Mouse (Mus musculus) heart, adult 8-10 months (tissue): ENCODE measurements at regions not wholly inside any gene's neighbourhood (a gene's known extent, or its start where the extent isn't known, plus 50 kb on each side); places are given as distances from the start of the nearest gene placed in this dataset.
"Not testable (repeated sequence)": the region's sequence is repeated elsewhere in the genome, so short reads cannot be mapped to it uniquely, and the experiment has no call there.

Experiments
- DNase-seq: peaks from one replicate; pipeline ENCODE4 v3.0.0; 2022; ENCODE audit warnings: low spot score

DNA sequence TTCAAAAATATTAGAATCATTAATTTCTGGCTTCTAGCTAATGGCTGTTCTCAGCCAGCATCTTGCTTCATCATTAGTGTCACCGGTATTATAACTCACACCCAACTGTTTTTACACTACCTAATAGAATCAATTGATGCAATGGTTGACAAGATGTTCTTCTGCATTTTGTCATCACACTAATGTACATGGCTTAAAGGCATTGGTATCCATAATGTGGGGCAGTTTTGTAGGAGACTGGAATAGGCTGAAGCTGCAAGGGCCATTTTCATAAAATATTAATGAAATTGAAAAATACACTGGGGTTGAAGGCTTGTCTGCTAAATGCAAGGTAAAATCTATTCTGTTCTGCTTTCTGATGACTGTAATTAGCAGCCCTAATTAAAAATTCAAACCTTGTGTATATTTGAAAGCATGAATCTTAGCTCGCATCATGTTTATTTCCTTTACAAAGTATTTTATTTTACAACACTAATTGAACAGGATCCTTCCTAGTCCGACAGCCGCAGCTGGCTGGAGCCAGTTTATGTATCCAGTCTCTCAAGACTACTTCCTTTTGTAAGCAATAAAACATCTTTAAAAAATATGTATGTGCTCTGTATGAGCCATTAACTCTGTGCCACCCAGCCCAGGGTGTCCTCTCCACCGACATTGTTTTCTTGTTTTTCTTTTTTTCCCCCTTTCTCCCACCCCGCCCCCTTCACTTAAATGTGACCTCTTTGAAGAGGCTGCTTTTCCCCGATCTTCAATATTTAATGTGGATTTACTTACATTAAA lies 259.6 kb downstream of the Pou4f1 start:
- DNase-seq = no peak

DNA sequence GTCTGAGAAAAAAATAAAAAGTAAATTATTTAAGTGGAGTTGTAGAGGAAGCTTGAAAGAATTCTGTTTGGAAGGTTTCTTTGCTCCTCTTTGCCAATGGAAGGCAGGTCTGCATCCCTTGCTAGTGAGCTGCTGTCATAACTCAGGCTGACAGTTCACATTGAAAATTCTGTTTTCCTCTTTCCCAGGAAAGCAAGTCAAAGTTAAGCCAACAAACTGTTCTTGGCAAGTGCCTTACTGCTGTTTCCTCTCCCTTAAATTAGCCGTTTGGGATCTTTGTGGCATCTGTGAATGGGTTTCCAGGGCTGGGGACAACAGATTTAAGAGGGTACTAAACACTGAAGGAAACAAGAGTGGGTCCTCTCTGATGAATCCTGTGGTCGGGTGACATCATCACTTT lies 261.2 kb downstream of the Pou4f1 start:
- no peak for DNase-seq

DNA sequence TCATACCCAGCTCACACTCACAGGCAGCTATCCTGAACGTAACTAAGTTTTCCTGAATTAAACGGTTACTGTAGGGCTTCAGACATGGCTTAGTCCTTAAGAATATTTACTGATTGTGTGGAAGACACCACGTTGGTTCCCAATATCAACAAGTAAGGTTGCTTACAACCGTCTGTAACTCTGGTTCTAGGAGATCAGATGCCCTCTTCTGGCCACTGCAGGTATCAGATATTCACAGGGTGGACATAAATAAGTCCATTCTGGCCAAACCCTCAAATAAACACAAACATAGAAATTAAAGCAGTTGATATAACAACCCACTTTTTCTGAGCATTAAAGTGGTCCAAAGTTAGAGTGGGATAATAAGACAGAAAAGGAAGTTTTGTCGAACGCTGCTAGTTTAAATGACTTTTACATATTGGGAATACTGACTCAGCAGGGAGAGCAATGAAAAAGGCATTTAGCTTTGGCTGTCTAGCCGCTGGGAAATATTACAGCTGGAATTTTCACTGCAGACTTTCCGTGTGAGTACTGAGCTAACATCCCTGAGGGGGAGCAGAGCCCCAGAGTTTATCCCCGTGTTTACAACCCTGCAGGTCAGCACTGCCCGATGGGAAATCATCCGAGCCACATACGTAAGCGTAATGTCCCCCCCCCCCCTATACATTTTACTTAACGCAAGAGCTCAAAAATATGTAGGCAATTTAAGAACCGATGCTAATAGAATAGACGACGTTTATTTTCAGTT lies 264.4 kb downstream of the Pou4f1 start:
- DNase-seq = no peak

DNA sequence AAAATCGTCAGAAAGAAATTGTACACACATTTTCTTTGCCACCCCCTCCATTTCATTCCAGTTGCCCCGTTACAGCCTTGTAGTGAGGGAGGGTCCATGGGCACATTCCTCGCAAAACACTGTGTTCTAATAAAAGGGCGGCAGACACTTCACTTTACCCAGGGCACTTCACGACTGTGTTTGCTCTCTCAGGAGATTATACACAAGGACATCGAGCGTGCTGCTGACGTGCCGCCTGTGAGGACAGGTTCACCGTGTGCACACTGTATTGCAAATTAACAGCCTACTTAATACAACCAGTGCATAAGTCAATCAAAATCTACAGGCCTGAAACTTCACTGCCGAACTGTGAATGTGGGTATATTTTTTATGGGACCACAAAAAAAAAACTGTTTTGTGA lies 274.6 kb downstream of the Pou4f1 start:
- no peak for DNase-seq

DNA sequence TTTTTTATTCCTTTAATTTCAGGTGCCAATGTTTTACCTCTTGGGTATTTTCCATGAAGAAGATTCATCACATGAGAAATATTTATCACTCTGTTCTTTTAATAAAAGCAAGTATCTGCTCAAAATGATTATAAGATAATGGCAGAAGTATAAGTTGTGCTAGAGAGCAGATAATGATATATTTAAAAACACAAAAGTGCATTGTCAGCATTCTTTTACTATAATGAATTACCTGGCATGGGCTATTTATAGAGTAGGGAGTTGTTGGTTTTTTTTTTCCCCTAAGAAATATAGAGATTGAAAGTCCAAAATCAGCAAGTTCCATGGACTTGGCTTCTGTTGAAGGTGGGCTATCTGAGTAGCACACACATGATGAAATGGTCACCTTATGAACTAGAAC lies 292.7 kb downstream of the Pou4f1 start:
- no peak for DNase-seq

DNA sequence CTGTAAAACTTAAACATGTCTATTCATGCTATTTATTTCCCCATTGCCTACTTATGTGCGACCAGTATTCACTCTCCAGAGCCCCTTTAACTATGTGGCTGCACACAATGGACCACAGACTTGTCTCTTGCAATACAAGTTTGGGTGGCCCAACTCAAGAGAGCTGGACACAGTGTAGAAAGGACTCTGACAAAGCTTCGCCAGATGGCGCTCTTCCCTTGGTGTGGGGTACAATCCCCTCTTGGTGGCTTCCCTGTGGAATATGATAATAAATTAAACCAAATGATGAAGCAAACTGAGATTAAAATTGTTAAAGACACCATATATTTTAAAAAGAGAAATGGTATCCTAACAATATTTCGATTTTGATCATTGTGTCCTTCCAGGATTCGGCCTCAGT lies 302.6 kb upstream of the Ednrb start:
- DNase-seq = no peak

DNA sequence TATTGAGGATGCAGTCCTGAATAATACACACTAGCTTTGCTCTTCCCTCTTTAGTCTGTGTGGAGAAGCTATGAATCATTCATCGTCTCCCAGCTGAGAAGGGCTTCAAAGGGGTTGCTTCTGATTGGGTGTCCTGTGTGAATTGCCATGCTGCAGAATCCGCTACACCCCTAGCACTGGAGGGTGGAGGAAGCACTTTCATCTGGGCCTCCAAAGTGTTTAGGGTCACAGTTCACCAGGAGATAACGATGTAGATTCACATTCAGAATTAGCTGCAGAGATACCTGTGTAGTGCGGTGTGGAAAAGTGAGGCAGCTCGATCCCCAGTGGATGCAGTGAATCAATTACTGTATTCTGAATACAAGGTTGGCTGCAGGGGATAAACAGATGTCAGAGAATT lies 301.2 kb upstream of the Ednrb start:
- DNase-seq = no peak

DNA sequence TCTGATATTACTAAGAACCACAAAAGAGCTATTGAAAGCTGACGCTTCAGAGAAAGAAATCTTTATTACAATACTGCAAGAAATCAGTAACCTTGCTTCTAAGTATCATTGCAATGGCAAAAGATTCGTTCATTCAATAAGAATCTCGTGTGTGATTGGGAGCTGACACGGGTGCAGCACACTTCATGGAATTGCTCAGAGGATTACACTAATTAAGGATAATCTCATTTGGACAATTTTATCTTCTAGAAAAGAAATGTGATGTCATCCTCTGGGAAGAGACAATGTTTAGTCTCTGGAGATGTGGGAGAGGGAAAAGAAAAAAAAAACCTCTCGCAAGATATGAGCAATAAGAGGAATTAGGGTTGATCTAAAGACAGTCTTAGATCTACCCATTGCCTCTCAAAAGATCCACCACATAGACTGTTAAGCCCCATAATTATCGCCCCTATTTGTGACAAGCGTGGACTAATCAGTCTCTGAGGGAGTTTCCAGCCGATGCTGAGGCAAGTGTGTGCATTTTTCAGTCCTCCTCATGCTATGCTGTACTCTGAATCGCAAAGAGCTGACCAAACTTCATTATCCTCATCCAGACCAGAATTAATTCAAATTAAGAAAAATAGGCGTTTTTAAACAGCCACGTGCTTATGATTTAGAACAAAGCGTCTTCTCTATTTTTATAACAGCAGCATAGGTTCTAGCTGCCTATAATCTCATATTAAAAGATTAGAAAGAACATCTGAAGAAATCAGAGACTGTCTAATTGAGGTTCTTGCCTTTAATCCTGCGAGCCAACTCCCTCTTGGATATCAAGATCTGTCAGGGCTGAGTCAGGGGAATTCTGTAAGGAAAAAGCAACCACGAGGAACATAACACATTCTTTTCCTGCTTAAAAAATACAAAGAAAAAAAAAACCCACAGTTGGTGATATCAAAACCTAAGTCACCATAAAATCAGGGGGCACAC lies 271.1 kb upstream of the Ednrb start:
- no peak for DNase-seq

DNA sequence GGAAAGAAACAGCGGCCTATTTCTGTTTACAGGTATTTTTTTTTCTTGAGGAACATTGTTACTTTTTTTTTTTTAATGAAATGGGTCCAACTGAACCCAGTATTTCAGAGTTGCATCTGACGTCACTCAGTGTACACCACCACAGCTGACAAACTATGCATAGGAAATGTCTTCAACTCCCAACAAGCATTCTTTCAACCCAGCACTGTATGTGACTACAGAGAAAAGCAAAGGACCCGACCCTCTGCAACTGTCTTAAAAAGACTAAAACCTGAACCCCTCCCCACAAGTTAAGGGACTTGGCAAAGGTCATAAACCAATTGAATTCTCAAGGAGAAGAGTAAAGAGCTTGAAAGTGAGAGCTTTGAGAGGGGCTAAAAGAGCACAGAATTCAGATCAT lies 270.0 kb upstream of the Ednrb start:
- DNase-seq = no peak

DNA sequence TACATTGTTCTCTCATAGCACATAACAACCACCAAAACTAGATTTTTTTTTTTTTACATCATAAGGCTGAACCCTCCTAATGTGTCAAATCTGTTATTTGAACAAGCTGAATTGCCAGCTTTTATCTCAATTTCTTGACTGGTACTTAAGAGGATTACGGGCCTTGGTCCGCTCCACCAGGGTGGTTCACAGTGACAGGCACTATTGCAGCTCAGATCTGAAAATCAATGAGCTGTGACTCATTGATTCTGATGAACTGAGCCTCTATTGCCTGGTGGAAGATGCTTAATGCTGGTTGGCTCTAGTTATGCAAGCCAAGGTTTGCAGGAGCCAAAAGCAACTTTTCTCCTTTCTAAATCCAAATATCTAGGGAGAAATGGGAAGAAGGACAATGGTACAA lies 269.2 kb upstream of the Ednrb start:
- DNase-seq = no peak

DNA sequence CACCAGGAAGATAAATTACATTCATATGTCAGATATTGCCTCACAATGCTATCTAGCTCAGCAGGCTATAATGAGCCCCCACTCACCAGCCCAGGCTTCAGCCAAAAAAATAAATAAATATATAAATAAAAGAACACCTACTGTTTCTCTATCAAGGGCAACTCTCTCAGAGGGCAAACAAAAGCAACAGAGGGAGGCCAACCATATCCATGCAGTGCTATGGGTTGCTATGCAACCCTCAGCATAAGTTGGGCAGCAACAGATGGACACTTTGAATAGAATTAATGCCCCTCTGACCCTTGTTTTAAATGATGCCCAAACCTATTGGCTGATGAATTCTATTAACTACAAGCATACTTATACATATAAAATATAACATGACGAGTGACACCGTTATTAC lies 242.2 kb upstream of the Ednrb start:
- no peak for DNase-seq

DNA sequence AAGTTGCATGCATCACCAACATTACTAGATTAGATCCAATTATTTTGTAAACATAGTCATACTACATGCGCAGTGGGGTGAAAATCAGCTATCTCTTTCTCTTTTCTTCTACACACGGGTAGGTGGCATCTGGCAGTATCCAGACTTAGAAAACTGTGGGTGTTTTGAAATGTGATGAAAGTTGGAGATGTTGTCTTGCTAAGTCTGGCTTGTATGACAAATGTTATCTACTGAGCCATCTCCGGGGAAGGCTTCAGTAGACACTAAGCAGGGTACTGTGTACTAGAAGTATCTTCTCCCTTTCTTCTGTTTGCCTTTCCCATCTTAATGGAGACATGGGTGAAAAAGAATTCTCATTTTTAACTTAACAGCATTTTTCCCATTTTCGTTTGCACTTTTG lies 220.0 kb upstream of the Ednrb start:
- not testable (repeated sequence) for DNase-seq

DNA sequence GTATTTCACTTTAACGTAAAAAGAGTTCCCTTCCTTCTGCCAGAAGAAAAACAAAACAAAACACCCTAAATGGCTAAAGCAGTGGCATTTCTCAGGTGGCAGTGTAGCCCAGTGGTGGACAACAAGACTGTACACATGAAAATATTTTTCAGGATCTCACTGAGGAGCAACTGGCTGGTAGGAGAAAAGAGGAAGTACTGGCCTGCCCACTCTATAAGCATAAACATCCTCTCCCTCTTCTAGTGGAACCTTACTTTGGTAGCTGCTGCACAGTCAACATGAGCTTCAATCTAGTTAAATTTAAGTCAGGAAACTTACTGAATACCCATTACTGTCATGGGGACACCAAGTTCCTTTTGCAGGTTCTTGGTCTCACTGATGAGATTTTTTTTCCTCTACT lies 209.5 kb upstream of the Ednrb start:
- no peak for DNase-seq

DNA sequence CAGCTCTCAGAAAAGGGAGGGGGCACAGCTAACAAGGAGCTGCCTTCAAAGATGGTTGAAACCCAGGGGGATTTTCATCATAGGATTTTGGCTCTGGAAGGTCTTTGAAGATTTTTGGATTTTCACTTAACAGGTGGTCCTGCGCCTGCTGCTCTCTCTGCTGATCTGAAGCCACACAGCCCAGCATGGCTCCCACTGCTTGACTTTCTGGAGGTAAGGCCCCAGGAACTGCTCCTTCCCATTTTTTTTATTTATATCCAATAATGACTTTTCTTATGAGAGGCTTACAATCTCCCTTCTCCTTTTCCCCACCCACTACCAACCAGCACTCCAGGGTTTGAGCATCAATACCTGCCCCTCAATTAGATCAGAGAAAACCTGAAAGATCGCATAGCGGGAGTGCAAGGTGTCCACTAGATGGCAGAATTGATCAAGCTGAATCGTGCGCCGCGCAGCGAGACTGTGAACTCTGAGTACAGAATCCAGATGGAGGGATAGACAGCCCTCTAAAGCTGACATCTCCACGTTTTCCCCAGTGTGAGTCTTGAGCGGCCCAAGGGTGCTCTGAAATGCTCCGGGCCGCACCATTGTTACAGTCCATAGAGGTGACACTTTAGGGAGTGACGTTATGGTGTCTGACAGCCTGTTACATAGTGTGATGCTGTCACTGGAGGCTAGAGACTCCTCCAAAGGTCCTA lies 194.6 kb upstream of the Ednrb start:
- DNase-seq = peak; percentile 32

DNA sequence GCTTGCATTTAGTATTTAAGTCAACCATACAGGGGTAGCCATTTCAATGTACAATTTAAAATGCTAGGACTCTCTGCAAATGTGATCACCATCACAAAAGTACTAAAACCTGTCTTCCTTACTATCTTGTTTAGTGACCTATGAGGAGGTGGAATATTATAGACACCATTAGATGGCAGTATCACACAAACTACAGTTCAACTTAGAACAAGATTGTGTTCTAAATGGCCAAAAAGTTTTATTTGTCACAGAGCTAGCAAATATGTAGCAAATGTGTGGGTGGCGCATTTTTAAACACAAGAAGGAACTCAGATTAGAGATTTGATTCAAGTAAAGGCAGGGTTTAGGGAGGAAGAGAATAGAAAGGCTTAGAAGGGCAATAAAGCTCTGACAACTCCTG lies 189.4 kb upstream of the Ednrb start:
- no peak for DNase-seq

DNA sequence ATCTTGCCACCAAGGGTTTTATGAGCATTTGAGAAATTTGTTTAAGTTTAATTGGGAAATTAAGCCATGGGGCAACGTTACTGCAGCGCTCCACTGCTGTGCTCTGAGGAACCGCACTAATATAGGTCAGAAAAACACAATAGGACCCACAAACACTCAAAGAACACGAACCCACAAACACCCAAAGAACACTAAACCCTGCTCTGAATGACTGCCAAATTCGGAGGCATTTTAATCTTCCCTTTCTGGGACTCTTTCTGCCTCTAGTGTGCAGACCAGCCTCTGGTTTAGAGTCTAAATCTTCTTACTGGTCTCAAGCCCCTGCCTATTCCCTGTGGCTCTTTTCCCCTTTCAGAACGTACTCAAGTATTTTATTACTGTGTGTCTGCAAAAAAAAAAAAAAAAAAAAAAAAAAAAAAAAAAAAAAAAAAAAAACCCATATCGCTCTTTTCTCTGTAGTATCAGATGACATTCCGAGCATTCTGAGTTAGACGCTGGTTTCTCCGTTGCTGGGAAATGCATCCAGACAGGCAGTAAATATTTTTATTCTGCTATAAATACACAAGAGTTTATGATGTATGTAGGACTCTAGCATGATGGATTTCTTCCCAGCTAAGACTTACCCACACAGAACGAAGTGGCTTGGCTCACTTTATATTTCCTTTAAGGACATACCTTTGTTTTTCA lies 186.7 kb upstream of the Ednrb start:
- no peak for DNase-seq

DNA sequence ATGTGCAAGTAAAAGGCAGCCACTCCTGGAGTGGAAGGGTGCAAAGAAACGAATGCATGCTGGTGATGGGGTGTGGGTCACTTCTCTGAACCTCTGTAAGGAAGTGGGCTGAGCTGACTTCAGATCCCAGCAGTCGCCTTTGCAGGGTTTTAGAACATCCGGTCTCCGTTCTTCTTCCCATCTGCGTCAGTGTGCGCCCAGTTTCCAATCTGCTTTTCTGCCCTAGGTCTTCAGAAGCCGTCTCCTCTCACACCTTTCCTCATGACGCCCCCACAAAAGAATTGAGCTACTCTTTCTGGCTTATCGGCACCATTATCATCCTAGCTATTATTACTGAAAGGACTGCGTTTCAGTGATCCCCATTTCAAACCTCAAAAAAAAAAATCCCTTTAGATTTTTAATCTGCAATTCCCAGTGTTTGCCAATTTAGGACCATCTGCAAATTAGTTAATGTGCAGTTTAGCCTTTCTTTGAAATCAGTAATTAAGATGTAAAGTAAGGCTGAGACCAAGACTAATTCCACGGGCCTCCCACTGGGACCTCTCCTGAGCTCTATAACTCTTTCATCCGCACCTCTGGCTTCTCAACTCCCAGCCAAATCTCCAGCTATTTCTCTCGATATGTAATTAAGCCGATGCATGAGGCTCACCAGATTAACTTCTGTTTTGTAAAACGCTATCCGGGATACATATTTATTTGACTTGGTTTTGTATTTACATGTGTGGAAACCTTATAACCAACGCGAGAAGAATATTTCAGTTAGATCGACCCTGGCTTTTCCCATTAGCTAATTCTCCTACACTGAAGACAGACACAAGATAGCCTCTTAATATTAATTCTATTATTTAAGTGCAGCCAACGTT lies 185.7 kb upstream of the Ednrb start:
- no peak for DNase-seq

DNA sequence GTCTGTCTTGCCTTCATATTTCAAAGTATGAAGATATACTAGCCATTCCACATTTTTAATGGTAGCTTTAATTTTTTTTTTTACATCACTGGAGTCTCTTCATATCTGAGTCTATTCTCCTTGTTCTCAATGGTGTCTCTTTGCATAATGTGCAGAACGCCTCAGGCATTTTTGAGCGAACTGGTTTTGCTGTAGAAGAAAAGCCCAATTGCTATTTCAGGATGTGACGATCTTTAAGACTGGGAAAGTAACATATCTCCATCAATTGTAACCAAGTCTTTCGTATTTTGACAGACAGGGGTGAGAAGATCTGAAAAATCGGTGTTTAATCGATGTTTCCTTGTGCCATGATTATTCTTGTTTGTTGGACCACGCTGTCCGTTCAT lies 183.7 kb upstream of the Ednrb start:
- DNase-seq = no peak

DNA sequence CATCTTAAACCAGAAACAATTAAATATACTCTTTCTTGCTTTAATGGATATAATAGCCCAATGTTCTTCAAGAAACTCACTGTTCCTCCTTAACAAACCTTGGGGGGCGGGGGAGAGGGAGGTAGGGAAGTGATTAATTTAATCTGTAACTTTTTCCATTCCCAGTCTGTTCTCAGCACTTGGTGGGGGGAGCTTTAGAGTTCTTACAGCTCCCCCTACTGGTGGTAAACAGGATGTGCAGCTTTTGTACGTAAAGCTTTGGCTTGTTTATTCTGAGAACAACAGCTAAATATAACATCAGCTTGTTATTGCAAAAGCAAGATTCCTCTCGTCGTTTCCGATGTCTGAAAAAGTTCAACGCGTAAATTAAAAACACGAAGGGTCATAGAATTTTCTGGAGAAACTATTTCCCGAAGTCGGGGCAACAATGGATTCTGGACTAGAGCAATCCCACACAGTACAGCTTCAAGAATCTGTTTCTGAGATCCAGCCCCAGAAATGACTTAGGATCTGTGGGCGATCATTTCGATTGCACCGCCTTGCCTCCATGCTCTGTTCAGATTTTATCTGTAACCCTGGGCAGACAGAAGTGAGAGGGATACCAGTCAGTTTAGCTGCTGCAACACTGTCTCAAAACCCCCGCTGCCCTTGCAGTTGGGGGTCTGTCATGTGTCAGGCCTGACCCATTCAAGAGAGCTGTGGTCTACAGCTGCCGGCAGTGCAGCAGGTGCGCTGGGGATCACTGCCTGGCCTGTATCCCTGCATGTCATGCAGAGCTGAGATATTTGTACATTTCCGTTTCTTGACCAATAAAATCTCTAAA lies 183.1 kb upstream of the Ednrb start:
- DNase-seq = peak; percentile 62
